8 mouse cellular contexts compared by ENCODE assay signal in the genomic region with DNA sequence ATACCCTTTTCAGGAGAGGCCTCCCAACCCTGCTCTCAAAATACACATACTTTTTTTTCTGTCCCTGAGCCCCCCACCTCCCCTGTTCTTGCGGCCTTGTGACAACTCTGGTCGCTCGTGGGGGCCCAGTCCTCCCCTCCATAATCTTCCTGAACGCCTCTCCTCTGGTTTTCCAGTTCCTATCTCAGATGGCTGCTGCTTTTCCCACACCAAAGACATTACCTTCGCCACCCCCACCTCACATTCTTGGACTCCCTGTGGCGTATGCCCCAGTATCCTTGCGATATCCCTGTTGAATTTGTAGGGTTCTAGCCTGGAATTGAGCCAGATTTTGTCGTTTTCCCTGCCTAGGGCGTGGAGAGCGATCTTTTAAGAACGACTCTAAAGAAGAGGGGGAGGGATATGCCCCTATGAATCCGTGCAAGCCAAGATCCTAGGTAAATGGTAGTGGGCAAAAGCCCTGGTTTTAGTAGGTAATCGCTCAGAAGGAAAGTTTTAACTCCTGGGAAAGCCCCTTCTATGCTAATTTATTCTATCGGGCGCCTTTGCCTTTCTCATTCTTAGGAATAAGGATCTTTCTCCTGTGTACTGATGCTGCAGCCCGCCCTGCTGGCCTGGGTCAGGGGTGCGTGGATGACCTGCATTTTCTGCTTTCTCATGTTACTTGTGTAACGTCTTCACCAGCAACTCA. TPM values are rescaled to one million over a fixed set of nuclear protein-coding genes. Genes with fewer than 3 reads are reported as not detected.
DNase-seq lines count a peak whose midpoint lies in the region; ATAC-seq and TF ChIP-seq lines count a peak whose summit lies in the region.

No protein-coding gene starts in this region.

- peak overlapping the region; percentile 84 for H3K4me3 ChIP-seq in intestine, embryonic 15.5 days (replicated peaks)
- peak overlapping the region; percentile 92 for H3K4me3 ChIP-seq in limb, embryonic 14.5 days (replicated peaks; ENCODE audit: low read length)
- peak overlapping the region; percentile 91 for H3K4me3 ChIP-seq in midbrain, postnatal 0 days (ENCODE audit: low read depth, low read length)

- peaks cover 14% of the 10 kb centered on the region for H3K4me1 ChIP-seq in intestine, embryonic 15.5 days (replicated peaks)
- peaks cover 31% of the 10 kb centered on the region for H3K4me1 ChIP-seq in limb, embryonic 14.5 days (ENCODE audit: control insufficient read depth, insufficient read depth, low read length)
- H3K4me1 ChIP-seq in midbrain, postnatal 0 days (ENCODE audit: insufficient read depth, low read length) = peaks cover 4% of the 10 kb centered on the region; the same call in 1 of the 2 replicates

- under 1% methylated on average over 18 of the region's 18 CpGs for WGBS in intestine, embryonic 15.5 days
- under 1% methylated on average over 18 of the region's 18 CpGs for WGBS in limb, embryonic 14.5 days
- WGBS in midbrain, postnatal 0 days = under 1% methylated on average over 18 of the region's 18 CpGs

- peak overlapping the region; percentile 100 for H3K27ac ChIP-seq in intestine, embryonic 15.5 days
- H3K27ac ChIP-seq in limb, embryonic 14.5 days (replicated peaks; ENCODE audit: low read depth, low read length) = peak overlapping the region; percentile 100
- H3K27ac ChIP-seq in midbrain, postnatal 0 days (ENCODE audit: low read depth, low read length) = peak overlapping the region; percentile 99

- peak overlapping the region; percentile 96 for H3K9ac ChIP-seq in intestine, embryonic 15.5 days
- peak overlapping the region; percentile 99 for H3K9ac ChIP-seq in limb, embryonic 14.5 days (ENCODE audit: low read depth, low read length, severe bottlenecking)
- peak overlapping the region; percentile 100 for H3K9ac ChIP-seq in midbrain, postnatal 0 days (replicated peaks; ENCODE audit: low read length, poor library complexity, severe bottlenecking)

- H3K9me3 ChIP-seq in intestine, embryonic 15.5 days = no peaks in the 10 kb centered on the region
- H3K9me3 ChIP-seq in limb, embryonic 14.5 days (ENCODE audit: control insufficient read depth, low read length) = no peaks in the 10 kb centered on the region
- H3K9me3 ChIP-seq in midbrain, postnatal 0 days (ENCODE audit: low read length) = no peaks in the 10 kb centered on the region

- ATAC-seq in intestine, embryonic 15.5 days = no peak
- ATAC-seq in limb, embryonic 14.5 days (ENCODE audit: low FRiP score, low read depth) = no peak
- ATAC-seq in midbrain, postnatal 0 days (ENCODE audit: low FRiP score) = no peak

- TF ChIP-seq POLR2A in limb, embryonic 14.5 days (IDR thresholded peaks at IDR 0.05; ENCODE audit: borderline replicate concordance, extremely low read depth, insufficient read depth, insufficient read length) = 0 out of 2 replicates have a peak, but pooled peaks have one; percentile 1

- H3K4me2 ChIP-seq in intestine, embryonic 15.5 days (replicated peaks) = peak overlapping the region; percentile 68
- peak overlapping the region; percentile 74 for H3K4me2 ChIP-seq in limb, embryonic 14.5 days (replicated peaks; ENCODE audit: low read depth, low read length, severe bottlenecking)
- H3K4me2 ChIP-seq in midbrain, postnatal 0 days (ENCODE audit: low read depth, low read length, poor library complexity, severe bottlenecking) = peak overlapping the region; percentile 60

- TF ChIP-seq CTCF in midbrain, postnatal 0 days (IDR thresholded peaks at IDR 0.05) = no peak

- DNase-seq in lung, adult 18-20 months = peak; percentile 13 to 24
- DNase-seq in lung, postnatal 25 days (ENCODE audit: low spot score) = no peak
- peak; percentile 54 to 71 for DNase-seq in cerebellum, postnatal 10 days
- DNase-seq in gastrocnemius, adult 18-20 months (ENCODE audit: low spot score) = peak; percentile 20
- DNase-seq in limb, embryonic 14.5 days (ENCODE audit: low spot score) = peak; percentile 45
- DNase-seq in midbrain, postnatal 0 days (ENCODE audit: low spot score) = peak; percentile 30
- DNase-seq in telencephalon, adult 2 months (ENCODE audit: low read depth, low spot score) = peak; percentile 21

- H3K36me3 ChIP-seq in intestine, embryonic 15.5 days = no peaks in the 10 kb centered on the region
- H3K36me3 ChIP-seq in limb, embryonic 14.5 days (ENCODE audit: control insufficient read depth, insufficient read depth, low read length) = peaks cover 3% of the 10 kb centered on the region; the same call in 1 of the 2 replicates
- no peaks in the 10 kb centered on the region for H3K36me3 ChIP-seq in midbrain, postnatal 0 days (ENCODE audit: insufficient read depth, low read length)

- H3K27me3 ChIP-seq in intestine, embryonic 15.5 days (replicated peaks) = no peaks in the 10 kb centered on the region
- no peaks in the 10 kb centered on the region for H3K27me3 ChIP-seq in limb, embryonic 14.5 days (ENCODE audit: control insufficient read depth, insufficient read depth, low read length)
- H3K27me3 ChIP-seq in midbrain, postnatal 0 days (ENCODE audit: insufficient read depth, low read length) = no peaks in the 10 kb centered on the region

RNA-seq across cellular contexts. Expression of a gene that starts 1.0 kb away (rescaled TPM):
- 10 to 100 TPM; 22.0 to 23.4 TPM for total RNA-seq in gastrocnemius, adult 18-20 months (2021)
- 67.2 and 70.0 TPM in 2 replicates for polyA plus RNA-seq in intestine, embryonic 15.5 days (2015; fragmentation: Nextera tagmentation; extraction: Ambion mirVana)
- polyA plus RNA-seq in limb, embryonic 14.5 days (2012; rRNA removed) = 93.8 and 103 TPM in 2 replicates
- 90.2 and 93.4 TPM in 2 replicates for polyA plus RNA-seq in limb, embryonic 14.5 days (2014; fragmentation: Nextera tagmentation; extraction: Ambion mirVana)
- total RNA-seq in midbrain, postnatal 0 days (2014; rRNA removed) = 99.1 and 103 TPM in 2 replicates
- 42.1 and 50.6 TPM in 2 replicates for polyA plus RNA-seq in midbrain, postnatal 0 days (2015; fragmentation: Nextera tagmentation; extraction: Ambion mirVana)

RNA-seq across cellular contexts. Expression of a gene that starts 32.2 kb away (rescaled TPM):
- 10 to 100 TPM; 14.2 to 14.5 TPM for total RNA-seq in gastrocnemius, adult 18-20 months (2021)
- 58.1 and 62.9 TPM in 2 replicates for polyA plus RNA-seq in intestine, embryonic 15.5 days (2015; fragmentation: Nextera tagmentation; extraction: Ambion mirVana)
- 18.8 and 25.1 TPM in 2 replicates for polyA plus RNA-seq in limb, embryonic 14.5 days (2012; rRNA removed)
- 36.7 and 38.7 TPM in 2 replicates for polyA plus RNA-seq in limb, embryonic 14.5 days (2014; fragmentation: Nextera tagmentation; extraction: Ambion mirVana)
- total RNA-seq in midbrain, postnatal 0 days (2014; rRNA removed) = 33.7 and 49.2 TPM in 2 replicates
- polyA plus RNA-seq in midbrain, postnatal 0 days (2015; fragmentation: Nextera tagmentation; extraction: Ambion mirVana) = 38.3 and 40.5 TPM in 2 replicates
